Mouse (Mus musculus) liver, embryonic 13.5 days (tissue): ENCODE results near the gene Txnip. TPM values are rescaled to one million over a fixed set of nuclear protein-coding genes. Genes with fewer than 3 reads are reported as not detected.
A peak's percentile ranks its signal among the peaks of the same experiment; 100 is the strongest.

ENCODE experiments used
- ATAC-seq: fragments of 200-750 bp; cut with Nextera tagmentation; 2 replicates; pipeline ENCODE4 v1.8.0; 2017; ENCODE audit warnings: low read depth, mild to moderate bottlenecking, moderate number of reproducible peaks, moderate library complexity
- DNase-seq: peaks from one replicate; pipeline ENCODE4 v3.0.0; 2022
- H3K27ac ChIP-seq: fragments of 300-500 bp; sonication (generic); 2 replicates; pipeline ENCODE4 v1.5.1; 2015; ENCODE audit warnings: moderate library complexity, mild to moderate bottlenecking, inconsistent platforms
- H3K27me3 ChIP-seq: fragments of 300-500 bp; sonication (generic); 2 replicates; pipeline ENCODE4 v1.6.1; 2015; ENCODE audit warnings: mild to moderate bottlenecking, inconsistent platforms
- H3K36me3 ChIP-seq: fragments of 300-500 bp; sonication (generic); 2 replicates; pipeline ENCODE4 v1.6.1; 2015; ENCODE audit warnings: mild to moderate bottlenecking, inconsistent platforms
- H3K4me1 ChIP-seq: fragments of 300-500 bp; sonication (generic); replicated peaks from 2 replicates; pipeline ENCODE4 v1.6.1; 2015; ENCODE audit warnings: inconsistent platforms
- H3K4me2 ChIP-seq: fragments of 300-500 bp; sonication (generic); 2 replicates; pipeline ENCODE4 v1.6.1; 2015; ENCODE audit warnings: inconsistent platforms, mild to moderate bottlenecking, moderate library complexity
- H3K4me3 ChIP-seq: fragments of 300-500 bp; sonication (generic); replicated peaks from 2 replicates; pipeline ENCODE4 v1.5.1; 2015; ENCODE audit warnings: mild to moderate bottlenecking, inconsistent platforms
- H3K9ac ChIP-seq: fragments of 300-500 bp; sonication (generic); 2 replicates; pipeline ENCODE4 v1.6.1; 2015; ENCODE audit warnings: mild to moderate bottlenecking, inconsistent platforms
- H3K9me3 ChIP-seq: fragments of 300-500 bp; sonication (generic); replicated peaks from 2 replicates; pipeline ENCODE4 v1.6.1; 2016; ENCODE audit warnings: inconsistent platforms
- WGBS: fragments of 180-500 bp; shearing (Covaris S2); methylation state at CpG from one replicate; pipeline ENCODE4 v1.1.7; 2015; ENCODE audit not compliant: insufficient replicate concordance; 5-methylcytosine and 5-hydroxymethylcytosine counted together
- polyA plus RNA-seq: library from polyadenylated mRNA; unstranded; fragments of >200 nt; fragmentation: Nextera tagmentation; extraction: Ambion mirVana; gene quantifications from 2 replicates; pipeline ENCODE4 v1.2.1, GENCODE M21; 2015

Txnip gene
- polyA plus RNA-seq, 1 experiment from 2014 or later, result 29.9 TPM

DNA sequence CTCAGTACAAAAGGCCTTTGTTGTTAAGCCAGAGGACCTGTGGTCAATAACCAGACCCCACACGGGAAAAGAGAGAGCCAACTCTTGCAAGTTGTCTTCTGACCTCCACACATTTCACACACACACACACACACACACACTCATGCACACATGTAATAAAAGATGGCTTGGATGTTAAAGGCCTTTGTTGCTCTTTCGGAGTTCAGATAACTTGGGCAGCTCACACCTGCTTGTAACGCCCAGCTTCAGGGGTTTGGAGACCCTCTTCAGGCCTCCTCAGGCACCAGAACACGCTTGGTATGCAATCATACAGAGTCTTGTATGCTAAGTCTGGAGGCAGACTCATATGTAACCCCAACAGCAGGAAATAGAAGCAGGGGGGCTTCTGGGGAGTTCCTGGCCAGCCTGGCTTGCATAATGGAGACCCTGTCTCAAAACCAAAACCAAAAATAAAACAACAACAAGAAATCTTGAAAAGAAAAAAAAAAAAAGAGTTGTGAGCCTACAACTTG, 21.5 kb downstream of the Txnip start:
- Histone ChIP-seq H3K4me3 (no peak overlapping the region), H3K36me3 (no peaks in the 10 kb centered on the region), H3K4me1 (peaks cover 54% of the 10 kb centered on the region), H3K27ac (0 out of 2 replicates have a peak overlapping the region, but pooled peaks have one; percentile 34), H3K9me3 (no peaks in the 10 kb centered on the region), H3K9ac (no peak overlapping the region), H3K27me3 (no peaks in the 10 kb centered on the region), H3K4me2 (peak overlapping the region; percentile 61)
- ATAC-seq (no peak), DNase-seq (no peak)
- WGBS, result 68% methylated on average over 4 of the region's 4 CpGs

DNA sequence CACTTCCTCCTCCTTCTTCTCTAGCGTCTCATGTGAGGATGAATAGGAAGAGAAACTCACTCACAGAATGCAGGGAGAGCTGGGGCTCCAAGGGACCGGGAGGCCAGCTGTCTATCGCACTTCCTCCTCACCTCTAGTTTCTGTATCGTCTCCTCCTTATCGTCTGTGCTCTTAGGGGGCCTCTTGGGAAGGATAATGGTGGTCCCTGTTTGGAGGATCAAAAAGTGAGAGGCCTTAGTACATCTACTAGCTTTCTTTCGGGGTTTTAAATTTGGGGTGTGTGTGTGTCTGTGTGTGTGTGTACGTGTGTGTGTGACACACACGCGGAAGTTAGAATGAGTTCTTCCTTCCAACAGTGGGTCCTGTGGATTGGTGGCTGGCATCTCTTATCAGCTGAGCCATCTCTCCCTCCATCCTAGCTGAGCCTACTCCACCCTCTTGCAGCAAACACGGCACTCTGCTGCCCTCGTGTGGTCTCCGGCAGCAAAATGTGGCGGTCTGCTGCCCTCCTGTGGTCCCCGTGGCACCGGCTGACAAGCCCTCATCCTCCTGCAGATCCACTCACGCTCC, 22.2 kb downstream of the Txnip start:
- ATAC-seq, result peak; percentile 71
- H3K4me1 ChIP-seq, result peaks cover 52% of the 10 kb centered on the region
- no peaks in the 10 kb centered on the region for H3K36me3 ChIP-seq
- peak overlapping the region; percentile 34 for H3K27ac ChIP-seq
- peak overlapping the region; percentile 33 for H3K4me3 ChIP-seq
- peak; percentile 78 for DNase-seq
- H3K4me2 ChIP-seq, result peak overlapping the region; percentile 61
- WGBS, result 4% methylated on average over 16 of the region's 16 CpGs
- H3K9me3 ChIP-seq, result no peaks in the 10 kb centered on the region
- no peaks in the 10 kb centered on the region for H3K27me3 ChIP-seq
- H3K9ac ChIP-seq, result peak overlapping the region; percentile 45

DNA sequence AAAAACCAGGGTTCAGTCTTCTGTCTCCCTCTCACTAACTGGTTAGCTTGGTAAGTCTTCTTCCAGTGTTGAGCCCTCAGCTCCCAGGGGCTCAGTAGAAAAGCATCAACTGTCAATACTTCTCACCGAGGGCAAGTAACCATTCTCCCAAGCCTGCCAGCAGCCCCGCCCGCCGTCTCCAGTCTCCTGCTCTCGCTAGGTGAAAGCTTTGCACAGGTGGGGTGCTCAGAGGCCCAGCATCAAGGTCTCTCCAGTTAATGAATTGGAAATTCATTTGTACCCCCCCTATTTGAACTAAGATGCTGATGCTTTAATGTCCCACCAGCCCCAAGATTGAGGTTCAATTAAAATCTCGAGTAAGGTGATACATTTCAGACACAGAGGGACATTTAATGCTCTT, 23.4 kb downstream of the Txnip start:
- DNase-seq (no peak), ATAC-seq (no peak)
- Histone ChIP-seq H3K4me3 (no peak overlapping the region), H3K27ac (no peak overlapping the region), H3K4me2 (0 out of 2 replicates have a peak overlapping the region, but pooled peaks have one; percentile 61), H3K27me3 (no peaks in the 10 kb centered on the region), H3K4me1 (peaks cover 41% of the 10 kb centered on the region), H3K9me3 (no peaks in the 10 kb centered on the region), H3K9ac (no peak overlapping the region), H3K36me3 (no peaks in the 10 kb centered on the region)
- WGBS, result 61% methylated on average over 6 of the region's 6 CpGs

DNA sequence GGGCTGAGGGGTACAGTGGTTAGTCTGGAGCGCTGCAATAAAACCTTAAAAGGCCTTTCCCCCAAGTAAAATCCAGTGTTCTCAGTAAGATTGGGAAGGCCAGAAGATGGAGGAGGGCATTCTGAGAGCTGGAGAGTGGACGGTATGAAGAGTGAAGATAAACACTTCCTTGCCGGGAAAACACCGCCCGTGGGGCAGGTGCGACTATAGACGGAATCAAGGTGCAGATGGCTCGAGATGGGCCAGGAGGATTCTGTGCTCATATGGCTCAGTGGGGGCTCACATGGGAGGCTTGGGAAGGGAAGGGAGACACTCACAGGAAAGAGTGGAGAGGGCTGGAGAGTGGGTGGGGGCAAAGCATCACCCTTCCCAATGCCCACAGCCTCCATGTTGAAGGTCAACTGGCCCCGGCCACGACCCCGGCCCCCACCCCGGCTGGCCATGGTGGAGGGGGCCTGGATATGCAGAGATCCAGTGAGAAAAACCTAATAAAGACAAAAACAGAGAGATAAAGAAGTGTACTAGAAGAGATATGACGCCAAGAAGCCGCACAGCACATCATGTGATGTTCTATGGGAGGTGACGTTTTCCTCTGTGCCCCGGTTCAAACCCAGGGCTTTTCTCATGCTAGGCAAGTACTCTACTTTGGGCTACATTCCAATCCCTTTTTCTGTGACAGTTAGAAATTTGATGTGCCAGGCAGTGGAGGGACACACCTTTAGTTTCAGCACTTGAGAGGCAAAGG, 24.2 kb downstream of the Txnip start:
- DNase-seq, result no peak
- Histone ChIP-seq H3K27ac (no peak overlapping the region), H3K9me3 (no peaks in the 10 kb centered on the region), H3K4me3 (no peak overlapping the region), H3K9ac (no peak overlapping the region), H3K36me3 (no peaks in the 10 kb centered on the region), H3K27me3 (no peaks in the 10 kb centered on the region), H3K4me2 (no peak overlapping the region), H3K4me1 (peaks cover 33% of the 10 kb centered on the region)
- 77% methylated on average over 16 of the region's 16 CpGs for WGBS
- ATAC-seq, result no peak

DNA sequence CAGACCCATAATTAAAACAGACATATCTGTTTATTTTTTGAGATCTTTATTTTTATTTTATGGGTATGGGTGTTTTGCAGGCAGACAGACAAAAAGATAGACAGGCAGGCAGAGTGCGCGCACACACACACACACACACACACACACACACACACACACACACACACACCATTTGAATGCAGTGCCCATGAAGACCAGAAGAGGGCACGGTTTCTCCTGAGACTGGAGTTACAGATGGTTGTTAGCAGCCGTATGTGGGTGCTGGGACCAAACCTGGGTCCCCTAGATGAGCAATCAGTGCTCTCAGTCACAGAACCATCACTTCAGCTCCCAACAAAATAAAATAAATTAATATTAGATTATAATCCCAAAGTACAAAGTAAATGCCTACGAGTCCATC, 25.6 kb downstream of the Txnip start:
- H3K27me3 ChIP-seq, result no peaks in the 10 kb centered on the region
- no peak for DNase-seq
- no peaks in the 10 kb centered on the region for H3K9me3 ChIP-seq
- WGBS, result 80% methylated on average over 5 of the region's 5 CpGs
- no peak for ATAC-seq
- H3K4me3 ChIP-seq, result no peak overlapping the region
- peaks cover 24% of the 10 kb centered on the region for H3K4me1 ChIP-seq
- H3K27ac ChIP-seq, result no peak overlapping the region
- H3K9ac ChIP-seq, result no peak overlapping the region
- no peaks in the 10 kb centered on the region for H3K36me3 ChIP-seq
- H3K4me2 ChIP-seq, result no peak overlapping the region

DNA sequence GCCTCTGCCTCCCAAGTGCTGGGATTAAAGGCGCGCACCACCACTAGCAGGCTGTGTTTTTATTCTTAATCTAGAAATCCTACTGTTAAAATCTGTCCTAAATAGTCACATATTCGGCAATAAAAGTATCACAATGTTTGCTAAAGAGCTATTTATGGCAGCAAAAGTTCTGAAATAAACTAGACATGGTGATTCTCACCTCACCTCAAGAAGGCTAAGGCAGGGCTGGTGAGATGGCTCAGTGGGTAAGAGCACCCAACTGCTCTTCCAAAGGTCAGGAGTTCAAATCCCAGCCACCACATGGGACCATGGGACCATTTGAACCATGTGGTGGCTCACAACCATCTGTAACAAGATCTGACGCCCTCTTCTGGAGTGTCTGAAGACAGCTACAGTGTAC, 32.9 kb downstream of the Txnip start:
- ATAC-seq (no peak), DNase-seq (no peak)
- no peaks in the 10 kb centered on the region for H3K9me3 ChIP-seq
- peaks cover 10% of the 10 kb centered on the region for H3K27me3 ChIP-seq
- H3K9ac ChIP-seq, result no peak overlapping the region
- 0 out of 2 replicates have a peak, but pooled peaks cover 6% of the 10 kb centered on the region for H3K36me3 ChIP-seq
- H3K27ac ChIP-seq, result no peak overlapping the region
- peaks cover 17% of the 10 kb centered on the region for H3K4me1 ChIP-seq
- H3K4me3 ChIP-seq, result no peak overlapping the region
- WGBS, result 73% methylated on average over 4 of the region's 4 CpGs
- no peak overlapping the region for H3K4me2 ChIP-seq

DNA sequence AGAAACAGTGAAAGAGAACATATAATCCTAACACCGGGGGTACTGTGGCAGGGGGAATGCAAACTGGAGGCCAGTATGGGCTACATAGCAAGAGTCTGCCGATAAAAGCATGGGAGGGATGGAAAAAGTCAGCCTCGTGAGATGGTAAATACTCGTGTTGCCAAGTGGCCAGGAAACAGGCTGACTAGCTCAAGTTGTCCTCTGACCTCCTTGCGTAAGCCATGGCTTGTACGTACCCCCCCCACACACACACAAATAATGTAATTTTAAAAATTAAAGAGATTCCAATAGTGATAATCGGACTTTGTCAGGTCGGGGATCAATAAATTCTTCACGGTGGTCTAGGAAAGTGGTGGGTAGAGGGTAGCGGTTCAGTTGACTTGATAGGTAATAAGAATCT, 35.6 kb downstream of the Txnip start:
- Histone ChIP-seq H3K27me3 (peaks cover 38% of the 10 kb centered on the region), H3K4me3 (peak overlapping the region; percentile 63), H3K9me3 (no peaks in the 10 kb centered on the region), H3K9ac (peak overlapping the region; percentile 73), H3K27ac (peak overlapping the region; percentile 62), H3K4me1 (peaks cover 44% of the 10 kb centered on the region), H3K4me2 (peak overlapping the region; percentile 82), H3K36me3 (0 out of 2 replicates have a peak, but pooled peaks cover 6% of the 10 kb centered on the region)
- ATAC-seq (no peak), DNase-seq (no peak)
- under 1% methylated on average over 10 of the region's 10 CpGs for WGBS

DNA sequence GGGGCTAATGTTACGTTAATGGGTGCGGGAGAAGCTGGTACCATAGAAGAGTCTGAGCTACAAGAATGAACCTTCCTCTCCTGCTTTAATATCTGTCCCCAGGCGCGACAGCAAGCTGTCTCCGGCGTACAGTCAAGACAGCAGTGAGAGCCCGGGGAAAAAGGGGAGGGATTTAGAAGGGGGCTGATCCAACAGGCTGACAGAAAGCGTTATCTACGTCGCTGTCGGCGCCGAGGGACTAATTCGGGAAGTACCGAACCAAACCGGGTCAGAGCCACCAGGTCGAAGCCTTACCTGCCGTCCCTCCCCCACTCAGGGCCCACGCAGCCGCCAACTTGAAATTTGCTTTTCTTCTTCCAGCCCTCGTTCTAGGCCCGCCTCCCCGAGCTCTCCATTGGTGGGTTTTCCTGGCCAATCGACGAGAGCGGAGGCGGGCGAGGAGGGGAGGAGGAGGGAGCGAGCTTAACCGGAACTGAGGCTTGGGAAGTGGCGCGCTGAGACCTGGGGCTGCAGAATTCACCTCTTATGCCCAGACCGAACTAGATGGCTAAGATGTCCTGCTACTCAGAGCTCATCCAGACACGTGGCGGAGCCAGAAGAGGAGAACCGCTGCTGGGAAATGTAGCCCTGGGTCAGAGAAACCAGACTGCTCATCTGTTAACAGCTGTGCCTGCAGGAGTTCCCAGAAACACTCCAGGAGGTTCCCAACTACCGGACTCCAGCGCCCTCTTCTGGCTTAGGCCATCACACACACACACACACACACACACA, 36.2 kb downstream of the Txnip start, which contains the start of gene Polr3gl:
Gene Polr3gl, minus strand, starts transcription at position 392 of the 771 bp plus-strand sequence.
- Histone ChIP-seq H3K36me3 (0 out of 2 replicates have a peak, but pooled peaks cover 6% of the 10 kb centered on the region), H3K4me1 (peaks cover 46% of the 10 kb centered on the region), H3K4me3 (peak within 1 kb of the TSS; percentile 63), H3K9ac (peak within 1 kb of the TSS; percentile 73), H3K27me3 (peaks cover 44% of the 10 kb centered on the region), H3K9me3 (no peaks in the 10 kb centered on the region), H3K4me2 (peak within 1 kb of the TSS; percentile 82), H3K27ac (peak within 1 kb of the TSS; percentile 62)
- under 1% methylated on average over 36 of the region's 38 CpGs for WGBS
- DNase-seq (peak; percentile 89), ATAC-seq (peak; percentile 95)

DNA sequence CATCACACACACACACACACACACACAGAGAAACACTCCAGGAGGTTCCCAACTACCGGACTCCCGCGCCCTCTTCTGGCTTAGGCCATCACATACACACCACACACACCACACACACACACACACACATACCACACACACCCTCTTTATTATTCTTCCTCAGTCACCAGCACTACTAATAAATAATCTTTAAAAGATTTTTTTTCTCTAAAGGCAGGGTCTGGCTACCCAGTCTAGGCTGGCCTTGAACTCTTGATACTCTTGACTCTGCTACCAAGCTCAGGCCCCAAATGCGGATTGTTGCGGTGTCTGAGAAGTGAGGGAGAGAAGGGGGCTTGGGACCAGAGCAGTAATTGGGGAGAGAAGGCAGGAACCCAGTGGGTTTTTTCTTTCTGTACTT, 37.1 kb downstream of the Txnip start:
- ATAC-seq, result no peak
- peaks cover 46% of the 10 kb centered on the region for H3K4me1 ChIP-seq
- H3K9me3 ChIP-seq, result no peaks in the 10 kb centered on the region
- H3K27me3 ChIP-seq, result peaks cover 52% of the 10 kb centered on the region
- H3K36me3 ChIP-seq, result 0 out of 2 replicates have a peak, but pooled peaks cover 6% of the 10 kb centered on the region
- H3K4me2 ChIP-seq, result no peak overlapping the region
- WGBS, result 82% methylated on average over 5 of the region's 5 CpGs
- no peak overlapping the region for H3K9ac ChIP-seq
- H3K4me3 ChIP-seq, result no peak overlapping the region
- no peak for DNase-seq
- no peak overlapping the region for H3K27ac ChIP-seq

DNA sequence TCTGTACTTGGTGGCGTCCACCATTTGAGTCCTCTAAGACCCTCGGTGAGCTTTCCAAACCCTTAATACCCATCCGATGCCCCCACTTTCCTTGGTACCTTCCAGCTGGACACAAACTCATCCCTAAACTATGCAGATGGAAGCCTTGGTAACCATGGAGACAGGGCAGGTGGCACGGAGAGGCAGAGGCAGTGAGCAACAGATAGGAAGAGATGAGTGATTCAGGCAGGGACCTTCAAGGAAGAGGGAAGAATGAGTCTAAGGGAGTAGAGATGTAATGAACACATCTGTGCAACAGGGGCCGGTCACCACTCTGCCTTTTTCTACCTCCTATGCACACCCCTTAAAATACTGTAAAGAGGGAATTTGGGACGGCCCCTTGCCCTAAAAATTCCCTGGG, 37.9 kb downstream of the Txnip start:
- Histone ChIP-seq H3K36me3 (0 out of 2 replicates have a peak, but pooled peaks cover 1% of the 10 kb centered on the region), H3K9ac (no peak overlapping the region), H3K4me1 (peaks cover 54% of the 10 kb centered on the region), H3K27ac (no peak overlapping the region), H3K4me3 (no peak overlapping the region), H3K27me3 (peaks cover 60% of the 10 kb centered on the region), H3K9me3 (no peaks in the 10 kb centered on the region), H3K4me2 (no peak overlapping the region)
- DNase-seq (no peak), ATAC-seq (no peak)
- WGBS, result 31% methylated on average over 6 of the region's 6 CpGs

DNA sequence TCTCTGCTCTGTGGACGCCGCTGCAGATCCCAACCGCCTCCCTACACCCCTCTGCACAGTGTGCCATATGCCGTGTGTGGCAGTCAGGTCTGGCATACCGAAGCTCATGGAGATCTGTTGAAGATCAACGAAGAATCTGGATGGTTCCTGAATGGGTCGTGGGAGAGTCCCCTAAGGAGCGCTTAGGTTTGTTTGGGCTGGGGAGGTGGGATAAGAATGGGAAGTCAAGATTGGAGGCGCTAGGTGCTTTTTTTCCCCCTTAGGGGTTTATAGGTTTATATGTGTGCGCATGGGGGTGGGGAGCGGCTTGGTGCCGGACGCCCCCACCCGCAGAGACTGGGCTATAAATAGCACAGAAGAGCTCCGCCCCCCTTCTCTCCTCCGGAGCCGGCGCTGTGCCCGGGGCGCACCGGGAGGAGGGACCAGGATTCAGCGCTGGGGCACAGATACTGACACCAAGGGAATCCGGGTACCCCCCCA, 38.5 kb downstream of the Txnip start, which contains the start of gene Ankrd34a:
Gene Ankrd34a, plus strand, starts transcription at position 409 of the 480 bp plus-strand sequence.
- no peak for ATAC-seq
- no peaks in the 10 kb centered on the region for H3K9me3 ChIP-seq
- no peaks in the 10 kb centered on the region for H3K36me3 ChIP-seq
- peak within 1 kb of the TSS; percentile 53 for H3K4me3 ChIP-seq
- 5% methylated on average over 20 of the region's 23 CpGs for WGBS
- peaks cover 67% of the 10 kb centered on the region for H3K27me3 ChIP-seq
- peaks cover 59% of the 10 kb centered on the region for H3K4me1 ChIP-seq
- H3K27ac ChIP-seq, result no peak within 1 kb of the TSS
- no peak for DNase-seq
- H3K9ac ChIP-seq, result peak within 1 kb of the TSS; percentile 56
- H3K4me2 ChIP-seq, result peak within 1 kb of the TSS; percentile 68
